Mouse (Mus musculus) bone marrow macrophage, adult 2 months (primary cell): ENCODE data around the gene Gal3st4.
A peak's percentile ranks its signal among the peaks of the same experiment; 100 is the strongest.

ENCODE experiments used
- CTCF ChIP-seq: IDR thresholded peaks from 2 replicates; pipeline ENCODE4 v1.5.1; 2012; ENCODE audit warnings: low read depth, mild to moderate bottlenecking, low read length, moderate library complexity
- POLR2A ChIP-seq: IDR thresholded peaks from 2 replicates; pipeline ENCODE4 v1.6.1; 2012; ENCODE audit warnings: mild to moderate bottlenecking, low read depth, low read length, borderline replicate concordance

DNA sequence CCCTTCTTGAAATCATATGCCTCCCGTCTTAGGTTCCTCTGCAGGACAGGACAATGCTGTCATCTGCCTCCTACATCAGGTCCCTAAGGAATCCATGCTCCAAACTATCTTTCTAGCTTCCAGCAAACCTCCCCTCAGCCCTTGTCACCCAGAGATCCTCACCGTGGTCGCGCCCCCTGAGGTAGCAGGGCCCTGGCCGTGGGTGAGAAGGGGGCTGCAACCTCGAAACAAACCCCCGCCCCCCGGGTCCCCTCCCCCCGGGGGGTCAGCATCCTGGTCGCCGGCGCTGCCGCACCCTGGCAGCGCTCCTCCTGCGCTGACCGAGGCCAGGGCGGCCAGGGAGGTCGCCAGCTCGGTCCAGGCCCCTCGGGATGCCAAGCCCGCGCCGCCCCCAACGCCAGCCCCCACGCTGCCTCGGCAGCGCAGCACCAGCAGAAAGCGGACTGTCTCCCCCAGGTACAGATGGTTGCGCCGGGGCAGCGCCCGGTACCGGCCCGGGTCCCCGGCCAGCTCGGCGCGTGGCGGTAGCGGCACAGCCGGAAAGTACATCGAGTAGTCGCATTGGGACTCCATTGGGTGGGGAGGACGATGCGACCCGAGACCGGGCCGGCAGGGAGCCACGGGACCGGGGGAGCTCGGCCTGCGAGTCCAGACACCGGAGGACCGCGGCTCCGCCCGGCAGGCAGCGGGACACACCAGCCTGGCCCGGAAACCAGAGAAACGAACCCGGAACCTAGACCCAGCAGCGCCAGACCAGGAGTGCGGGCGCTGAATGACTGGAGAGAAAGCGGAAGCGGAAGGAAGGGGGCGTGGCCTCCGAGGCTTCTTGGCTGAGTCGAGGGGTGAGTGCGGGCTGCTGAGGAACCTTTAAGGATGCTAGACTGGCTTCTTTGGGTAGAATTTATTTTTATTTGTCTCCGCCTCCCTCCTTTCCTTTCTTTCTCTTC lies 9.1 kb downstream of the Gal3st4 start, which contains the start of gene BC037034:
- TF ChIP-seq CTCF (no peak), POLR2A (peak; percentile 80; the same call in 1 of the 2 replicates)
